Mouse (Mus musculus) midbrain, embryonic 15.5 days (tissue): Measurements from ENCODE around the gene Yif1a. TPM values are rescaled to one million over a fixed set of nuclear protein-coding genes. Genes with fewer than 3 reads are reported as not detected.

Experiments
- ATAC-seq: fragments of 200-750 bp; cut with Nextera tagmentation; replicated peaks from 2 replicates; pipeline ENCODE4 v1.8.0; 2017; ENCODE audit warnings: moderate TSS enrichment
- H3K27ac ChIP-seq: fragments of 300-500 bp; sonication (generic); 2 replicates; pipeline ENCODE4 v1.5.1; 2015; ENCODE audit warnings: mild to moderate bottlenecking, inconsistent platforms
- H3K27me3 ChIP-seq: fragments of 300-500 bp; sonication (generic); replicated peaks from 2 replicates; pipeline ENCODE4 v1.6.1; 2015; ENCODE audit warnings: inconsistent platforms
- H3K36me3 ChIP-seq: fragments of 300-500 bp; sonication (generic); replicated peaks from 2 replicates; pipeline ENCODE4 v1.6.1; 2015; ENCODE audit warnings: inconsistent platforms
- H3K4me1 ChIP-seq: fragments of 300-500 bp; sonication (generic); 2 replicates; pipeline ENCODE4 v1.6.1; 2015; ENCODE audit warnings: inconsistent platforms
- H3K4me2 ChIP-seq: fragments of 300-500 bp; sonication (generic); 2 replicates; pipeline ENCODE4 v1.6.1; 2015; ENCODE audit warnings: inconsistent platforms, mild to moderate bottlenecking, moderate library complexity
- H3K4me3 ChIP-seq: fragments of 300-500 bp; sonication (generic); 2 replicates; pipeline ENCODE4 v1.5.1; 2015; ENCODE audit warnings: mild to moderate bottlenecking, inconsistent platforms
- H3K9ac ChIP-seq: fragments of 300-500 bp; sonication (generic); 2 replicates; pipeline ENCODE4 v1.6.1; 2015; ENCODE audit warnings: mild to moderate bottlenecking, inconsistent platforms
- H3K9me3 ChIP-seq: fragments of 300-500 bp; sonication (generic); 2 replicates; pipeline ENCODE4 v1.6.1; 2016; ENCODE audit warnings: inconsistent platforms
- WGBS: fragments of 180-500 bp; shearing (Covaris S2); methylation state at CpG from one replicate; pipeline ENCODE4 v1.1.7; 2015; ENCODE audit warnings: mixed read lengths; 5-methylcytosine and 5-hydroxymethylcytosine counted together
- polyA plus RNA-seq: library from polyadenylated mRNA; unstranded; fragments of >200 nt; fragmentation: Nextera tagmentation; extraction: Ambion mirVana; gene quantifications from 2 replicates; pipeline ENCODE4 v1.2.1, GENCODE M21; 2015

Yif1a gene
- polyA plus RNA-seq, 1 experiment from 2014 or later = 43.4 TPM

DNA sequence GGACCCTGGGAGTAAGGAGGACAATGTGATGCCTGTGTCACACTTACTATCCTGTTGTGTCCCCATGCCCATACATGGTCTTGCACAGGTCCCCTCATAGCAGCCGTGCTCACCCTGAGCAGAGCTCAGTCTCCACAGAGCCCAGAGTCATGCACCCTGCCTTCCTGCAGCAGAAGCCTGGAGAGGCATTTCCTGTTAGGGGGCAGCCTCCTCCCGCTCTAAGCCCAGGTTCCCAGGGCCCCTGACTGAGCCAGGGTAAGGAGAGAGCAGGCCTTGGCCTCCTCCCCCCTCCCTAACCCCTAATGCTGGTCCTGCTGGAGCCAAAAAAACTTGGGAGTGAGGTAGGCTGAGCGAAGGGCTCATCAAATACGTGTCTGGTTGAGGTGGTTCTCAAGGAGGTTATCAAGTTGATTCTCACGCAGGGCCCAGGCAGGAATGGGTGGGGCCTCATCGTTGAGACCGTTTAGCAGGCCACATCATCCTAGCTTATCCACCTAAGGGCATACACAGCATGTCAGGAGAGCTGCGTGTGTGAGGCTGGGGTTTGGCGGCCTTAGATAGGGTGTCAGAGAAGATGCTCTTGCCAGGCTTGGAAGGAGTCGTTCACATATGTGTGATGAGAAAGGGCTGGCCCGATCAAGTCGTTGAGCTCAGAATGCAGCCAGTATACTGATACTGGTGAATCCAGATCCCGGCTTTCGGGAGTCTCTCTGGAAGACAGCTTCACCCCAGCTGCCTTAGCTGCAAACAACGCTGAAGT is 21.1 kb upstream of the Yif1a start:
- WGBS = 14% methylated on average over 15 of the region's 15 CpGs
- H3K27me3 ChIP-seq = peaks cover 26% of the 10 kb centered on the region
- no peaks in the 10 kb centered on the region for H3K36me3 ChIP-seq
- peaks cover 34% of the 10 kb centered on the region for H3K4me1 ChIP-seq
- no peak overlapping the region for H3K27ac ChIP-seq
- no peak for ATAC-seq
- 0 out of 2 replicates have a peak overlapping the region, but pooled peaks have one; percentile 37 for H3K4me3 ChIP-seq
- no peaks in the 10 kb centered on the region for H3K9me3 ChIP-seq
- H3K9ac ChIP-seq = no peak overlapping the region
- H3K4me2 ChIP-seq = peak overlapping the region; percentile 73

DNA sequence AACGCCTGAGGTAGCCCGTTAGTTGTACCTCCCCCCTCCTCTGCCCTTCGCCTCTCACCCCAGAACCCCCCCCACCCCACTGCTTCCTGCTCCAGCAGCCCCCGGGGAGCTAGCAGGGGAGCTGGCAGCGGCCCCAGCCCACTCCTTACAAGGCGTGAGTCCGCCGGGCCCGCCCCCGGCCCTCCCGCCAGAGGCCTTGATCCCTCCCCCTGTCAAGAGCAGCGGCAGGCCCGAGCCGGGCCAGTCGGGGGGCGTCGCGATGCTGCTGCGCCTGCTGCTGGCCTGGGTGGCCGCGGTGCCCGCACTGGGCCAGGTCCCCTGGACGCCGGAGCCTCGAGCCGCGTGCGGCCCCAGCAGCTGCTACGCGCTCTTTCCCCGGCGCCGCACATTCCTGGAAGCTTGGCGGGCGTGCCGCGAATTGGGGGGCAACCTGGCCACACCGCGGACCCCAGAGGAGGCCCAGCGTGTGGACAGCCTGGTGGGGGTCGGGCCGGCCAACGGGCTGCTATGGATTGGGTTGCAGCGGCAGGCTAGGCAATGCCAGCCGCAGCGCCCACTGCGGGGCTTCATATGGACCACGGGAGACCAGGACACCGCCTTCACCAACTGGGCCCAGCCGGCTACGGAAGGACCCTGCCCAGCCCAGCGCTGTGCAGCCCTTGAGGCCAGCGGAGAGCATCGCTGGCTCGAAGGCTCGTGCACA is 20.3 kb upstream of the Yif1a start, which contains the start of gene Cd248:
Gene Cd248, plus strand, starts transcription at position 212 of the 703 bp plus-strand sequence.
- H3K36me3 ChIP-seq = no peaks in the 10 kb centered on the region
- H3K9ac ChIP-seq = peak within 1 kb of the TSS; percentile 46
- peak within 1 kb of the TSS; percentile 37 for H3K4me3 ChIP-seq
- H3K4me2 ChIP-seq = peak within 1 kb of the TSS; percentile 73
- no peaks in the 10 kb centered on the region for H3K9me3 ChIP-seq
- H3K27ac ChIP-seq = no peak within 1 kb of the TSS
- peaks cover 42% of the 10 kb centered on the region for H3K4me1 ChIP-seq
- ATAC-seq = 0 out of 2 replicates have a peak, but pooled peaks have one; percentile 19
- peaks cover 26% of the 10 kb centered on the region for H3K27me3 ChIP-seq
- WGBS = under 1% methylated on average over 52 of the region's 56 CpGs

DNA sequence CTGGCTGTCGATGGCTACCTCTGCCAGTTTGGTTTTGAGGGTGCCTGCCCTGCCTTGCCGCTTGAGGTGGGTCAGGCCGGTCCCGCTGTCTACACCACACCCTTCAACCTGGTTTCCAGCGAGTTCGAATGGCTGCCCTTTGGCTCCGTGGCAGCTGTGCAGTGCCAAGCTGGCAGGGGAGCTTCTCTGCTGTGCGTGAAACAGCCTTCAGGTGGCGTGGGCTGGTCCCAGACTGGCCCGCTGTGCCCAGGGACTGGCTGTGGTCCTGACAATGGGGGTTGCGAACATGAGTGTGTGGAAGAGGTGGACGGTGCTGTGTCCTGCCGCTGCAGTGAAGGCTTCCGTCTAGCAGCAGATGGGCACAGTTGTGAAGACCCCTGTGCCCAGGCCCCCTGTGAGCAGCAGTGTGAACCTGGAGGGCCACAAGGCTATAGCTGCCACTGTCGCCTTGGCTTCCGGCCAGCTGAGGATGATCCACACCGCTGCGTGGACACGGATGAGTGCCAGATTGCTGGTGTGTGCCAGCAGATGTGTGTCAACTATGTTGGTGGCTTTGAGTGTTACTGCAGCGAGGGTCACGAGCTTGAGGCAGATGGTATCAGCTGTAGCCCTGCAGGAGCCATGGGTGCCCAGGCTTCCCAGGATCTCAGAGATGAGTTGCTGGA is 19.6 kb upstream of the Yif1a start:
- H3K36me3 ChIP-seq = no peaks in the 10 kb centered on the region
- H3K27me3 ChIP-seq = peaks cover 26% of the 10 kb centered on the region
- H3K4me1 ChIP-seq = peaks cover 42% of the 10 kb centered on the region
- WGBS = 34% methylated on average over 21 of the region's 21 CpGs
- H3K9me3 ChIP-seq = no peaks in the 10 kb centered on the region
- H3K4me2 ChIP-seq = peak overlapping the region; percentile 73
- peak overlapping the region; percentile 37 for H3K4me3 ChIP-seq
- H3K27ac ChIP-seq = no peak overlapping the region
- H3K9ac ChIP-seq = peak overlapping the region; percentile 46
- ATAC-seq = no peak

DNA sequence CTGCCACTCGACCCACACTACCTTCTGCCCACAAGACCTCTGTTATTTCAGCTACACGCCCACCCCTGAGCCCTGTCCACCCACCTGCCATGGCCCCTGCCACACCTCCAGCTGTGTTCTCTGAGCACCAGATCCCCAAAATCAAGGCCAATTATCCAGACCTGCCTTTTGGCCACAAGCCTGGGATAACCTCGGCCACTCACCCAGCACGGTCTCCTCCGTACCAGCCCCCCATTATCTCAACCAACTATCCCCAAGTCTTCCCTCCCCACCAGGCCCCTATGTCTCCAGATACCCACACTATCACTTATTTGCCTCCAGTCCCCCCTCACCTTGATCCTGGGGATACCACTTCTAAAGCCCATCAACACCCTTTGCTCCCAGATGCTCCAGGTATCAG is 18.9 kb upstream of the Yif1a start:
- Histone ChIP-seq H3K27ac (no peak overlapping the region), H3K9me3 (no peaks in the 10 kb centered on the region), H3K27me3 (peaks cover 31% of the 10 kb centered on the region), H3K9ac (no peak overlapping the region), H3K4me2 (no peak overlapping the region; the same call in 1 of the 2 replicates), H3K36me3 (no peaks in the 10 kb centered on the region), H3K4me1 (peaks cover 42% of the 10 kb centered on the region), H3K4me3 (no peak overlapping the region)
- 85% methylated on average over 5 of the region's 5 CpGs for WGBS
- ATAC-seq = no peak

DNA sequence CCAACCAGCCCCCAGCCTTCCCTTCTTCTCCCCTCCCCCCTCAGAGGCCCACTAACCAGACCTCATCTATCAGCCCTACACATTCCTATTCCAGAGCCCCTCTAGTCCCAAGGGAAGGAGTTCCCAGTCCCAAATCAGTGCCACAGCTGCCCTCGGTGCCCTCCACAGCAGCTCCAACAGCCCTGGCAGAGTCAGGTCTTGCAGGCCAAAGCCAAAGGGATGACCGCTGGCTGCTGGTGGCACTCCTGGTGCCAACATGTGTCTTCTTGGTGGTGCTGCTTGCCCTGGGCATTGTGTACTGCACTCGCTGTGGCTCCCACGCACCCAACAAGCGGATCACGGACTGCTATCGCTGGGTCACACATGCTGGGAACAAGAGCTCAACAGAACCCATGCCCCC is 18.4 kb upstream of the Yif1a start:
- Histone ChIP-seq H3K27me3 (peaks cover 34% of the 10 kb centered on the region), H3K4me2 (no peak overlapping the region; the same call in 1 of the 2 replicates), H3K27ac (no peak overlapping the region), H3K36me3 (no peaks in the 10 kb centered on the region), H3K9ac (no peak overlapping the region), H3K4me3 (no peak overlapping the region), H3K4me1 (peaks cover 42% of the 10 kb centered on the region), H3K9me3 (no peaks in the 10 kb centered on the region)
- WGBS = 85% methylated on average over 7 of the region's 7 CpGs
- ATAC-seq = no peak

DNA sequence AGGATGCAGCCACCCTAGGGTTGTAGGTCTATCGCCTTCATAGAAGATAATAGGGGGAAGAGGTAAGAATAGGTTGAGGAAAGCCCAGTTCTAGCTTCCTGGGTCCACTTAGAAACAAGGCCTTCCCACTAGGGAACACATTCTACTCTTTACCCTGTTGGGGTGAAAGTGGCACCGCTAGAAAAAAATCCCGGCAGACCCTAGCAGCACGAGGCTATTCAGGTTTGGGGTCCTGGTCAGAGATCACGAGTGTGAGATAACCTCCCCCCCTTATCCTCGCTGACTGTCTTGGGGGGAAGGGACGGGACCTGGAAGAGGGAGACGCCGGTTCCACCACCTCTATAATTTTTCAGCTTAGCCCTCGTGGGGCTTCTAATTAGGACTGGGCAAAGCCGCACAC is 17.3 kb upstream of the Yif1a start:
- H3K4me2 ChIP-seq = peak overlapping the region; percentile 83
- H3K27me3 ChIP-seq = peaks cover 37% of the 10 kb centered on the region
- peak overlapping the region; percentile 39; the same call in 1 of the 2 replicates for H3K27ac ChIP-seq
- no peaks in the 10 kb centered on the region for H3K36me3 ChIP-seq
- no peaks in the 10 kb centered on the region for H3K9me3 ChIP-seq
- WGBS = 5% methylated on average over 11 of the region's 11 CpGs
- ATAC-seq = no peak
- H3K4me3 ChIP-seq = peak overlapping the region; percentile 43
- peak overlapping the region; percentile 39 for H3K9ac ChIP-seq
- peaks cover 42% of the 10 kb centered on the region for H3K4me1 ChIP-seq

DNA sequence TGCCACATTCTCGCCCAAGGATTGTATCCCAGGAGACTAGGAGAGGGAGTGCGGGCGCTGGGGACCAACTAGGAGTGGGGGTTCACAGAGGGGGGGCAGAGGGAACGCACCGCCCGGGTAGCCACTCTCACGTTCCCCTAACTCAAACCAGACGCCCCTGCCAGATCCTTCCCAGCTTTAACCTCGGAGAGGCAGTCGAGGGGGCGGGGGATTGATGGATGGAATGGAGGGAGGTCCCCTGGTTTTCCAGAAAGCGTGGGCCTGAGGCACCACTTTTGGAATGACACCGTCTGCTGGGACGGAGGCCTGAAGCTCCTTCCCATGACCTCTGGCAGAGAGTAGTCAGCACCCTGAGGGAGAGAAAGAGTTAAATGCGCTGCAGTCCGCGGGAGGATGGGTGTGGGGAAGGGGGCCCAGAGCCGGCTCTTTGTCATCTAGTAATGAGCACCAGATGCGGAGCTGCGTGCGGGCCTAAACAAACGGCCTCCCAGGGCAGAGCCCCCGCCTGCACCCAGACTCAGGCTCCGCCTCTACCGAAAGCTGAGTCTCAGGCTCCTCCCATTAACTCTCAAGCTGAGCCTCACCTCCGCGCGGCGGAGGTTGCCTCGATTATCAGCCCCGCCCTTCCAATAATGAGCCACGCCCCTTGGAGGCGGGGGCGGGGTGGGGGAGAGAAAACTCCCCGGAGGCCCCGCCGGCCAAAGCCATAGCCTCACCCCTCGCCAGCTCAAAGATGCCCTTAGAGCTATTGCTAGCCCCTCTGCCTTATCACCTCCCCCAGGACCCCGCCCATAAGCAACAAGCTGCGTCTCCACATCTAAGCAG is 16.6 kb upstream of the Yif1a start:
- Histone ChIP-seq H3K4me2 (peak overlapping the region; percentile 83), H3K27me3 (peaks cover 37% of the 10 kb centered on the region), H3K9me3 (no peaks in the 10 kb centered on the region), H3K36me3 (no peaks in the 10 kb centered on the region), H3K9ac (peak overlapping the region; percentile 39), H3K4me3 (peak overlapping the region; percentile 43), H3K27ac (peak overlapping the region; percentile 39), H3K4me1 (peaks cover 42% of the 10 kb centered on the region)
- peak; percentile 74 for ATAC-seq
- WGBS = under 1% methylated on average over 40 of the region's 40 CpGs

DNA sequence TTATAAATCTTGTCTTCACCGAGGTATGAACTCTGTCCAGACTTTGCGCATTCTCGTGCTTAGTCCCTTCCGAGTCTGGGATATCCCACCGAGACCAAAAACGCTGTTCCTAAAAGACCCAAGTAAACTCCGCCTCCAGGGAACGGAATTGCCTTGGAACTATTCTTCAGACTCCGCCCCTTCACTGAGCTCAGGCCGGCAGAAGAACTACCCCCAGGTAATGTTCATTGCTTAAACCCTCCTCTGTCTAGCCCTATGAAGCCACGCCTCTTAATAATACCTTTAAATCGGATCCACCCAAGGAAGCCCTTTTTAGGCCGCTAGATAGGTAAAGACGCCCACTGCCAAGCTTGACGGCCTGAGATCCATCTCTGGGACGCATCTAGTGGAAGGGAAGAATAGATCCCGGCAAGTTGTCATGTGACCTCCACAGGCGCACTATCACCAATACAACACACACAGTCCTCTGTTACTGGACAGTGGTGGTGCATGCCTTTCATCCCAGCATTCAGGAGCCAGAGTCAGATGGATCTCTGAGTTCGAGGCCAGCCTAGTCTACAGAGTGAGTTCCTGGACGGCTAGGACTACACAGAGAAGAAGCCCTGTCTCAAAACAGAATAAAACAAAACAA is 15.8 kb upstream of the Yif1a start:
- H3K9ac ChIP-seq = peak overlapping the region; percentile 39; the same call in 1 of the 2 replicates
- no peaks in the 10 kb centered on the region for H3K36me3 ChIP-seq
- peaks cover 30% of the 10 kb centered on the region for H3K27me3 ChIP-seq
- peaks cover 35% of the 10 kb centered on the region for H3K4me1 ChIP-seq
- peak overlapping the region; percentile 43 for H3K4me3 ChIP-seq
- H3K9me3 ChIP-seq = no peaks in the 10 kb centered on the region
- 3% methylated on average over 20 of the region's 20 CpGs for WGBS
- H3K4me2 ChIP-seq = peak overlapping the region; percentile 83
- H3K27ac ChIP-seq = 0 out of 2 replicates have a peak overlapping the region, but pooled peaks have one; percentile 29
- peak; percentile 21; the same call in 1 of the 2 replicates for ATAC-seq

DNA sequence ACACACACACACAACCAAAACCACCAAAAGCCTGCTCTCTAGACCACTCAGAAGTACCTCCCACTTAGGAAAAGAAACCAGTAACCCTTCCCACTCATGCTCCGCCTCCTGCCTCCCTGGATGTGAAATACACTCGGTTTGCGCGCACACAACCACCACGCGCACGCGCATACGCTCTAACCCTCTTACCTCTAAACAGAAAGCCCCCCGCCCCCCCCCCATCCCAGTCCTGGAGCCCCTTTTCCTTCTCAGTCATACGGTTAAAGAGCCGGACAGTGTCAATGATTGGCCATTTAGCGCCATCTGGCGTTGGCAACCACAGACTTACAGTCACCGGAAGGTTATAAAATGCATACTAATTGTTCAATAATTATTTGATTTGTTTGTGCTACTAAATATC is 15.3 kb upstream of the Yif1a start:
- no peak for ATAC-seq
- Histone ChIP-seq H3K27me3 (peaks cover 28% of the 10 kb centered on the region), H3K4me2 (peak overlapping the region; percentile 83)

DNA sequence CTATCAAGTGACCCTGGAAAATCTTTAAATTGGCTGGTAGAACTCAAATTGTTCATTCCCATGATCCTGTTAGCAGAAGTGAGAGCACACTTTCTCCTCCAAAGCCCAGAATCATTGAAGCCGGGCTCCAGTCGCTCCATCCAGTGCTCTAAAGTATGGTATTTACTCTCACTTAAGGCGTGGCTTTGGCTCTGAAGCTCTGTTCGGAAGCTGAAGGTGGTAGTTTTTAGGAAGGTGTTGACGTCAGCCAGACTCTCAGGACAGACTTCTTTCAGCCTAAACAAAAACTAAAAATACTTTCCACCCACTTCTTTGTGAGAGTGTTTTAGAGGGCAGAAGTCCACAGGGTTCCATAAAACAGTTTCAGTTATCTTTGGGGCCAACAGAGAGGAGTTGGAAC is 14.8 kb upstream of the Yif1a start:
- H3K27ac ChIP-seq = no peak overlapping the region
- no peaks in the 10 kb centered on the region for H3K9me3 ChIP-seq
- peaks cover 26% of the 10 kb centered on the region for H3K4me1 ChIP-seq
- WGBS = 43% methylated on average over 5 of the region's 5 CpGs
- no peaks in the 10 kb centered on the region for H3K36me3 ChIP-seq
- no peak overlapping the region for H3K9ac ChIP-seq
- peaks cover 23% of the 10 kb centered on the region for H3K27me3 ChIP-seq
- H3K4me3 ChIP-seq = no peak overlapping the region
- no peak for ATAC-seq
- no peak overlapping the region for H3K4me2 ChIP-seq

More for the DNA sequence above, 15.3 kb upstream of the Yif1a start:
- Histone ChIP-seq H3K4me3 (peak overlapping the region; percentile 43), H3K9me3 (no peaks in the 10 kb centered on the region), H3K36me3 (no peaks in the 10 kb centered on the region), H3K9ac (no peak overlapping the region), H3K27ac (no peak overlapping the region), H3K4me1 (peaks cover 31% of the 10 kb centered on the region)
- 1% methylated on average over 15 of the region's 15 CpGs for WGBS

DNA sequence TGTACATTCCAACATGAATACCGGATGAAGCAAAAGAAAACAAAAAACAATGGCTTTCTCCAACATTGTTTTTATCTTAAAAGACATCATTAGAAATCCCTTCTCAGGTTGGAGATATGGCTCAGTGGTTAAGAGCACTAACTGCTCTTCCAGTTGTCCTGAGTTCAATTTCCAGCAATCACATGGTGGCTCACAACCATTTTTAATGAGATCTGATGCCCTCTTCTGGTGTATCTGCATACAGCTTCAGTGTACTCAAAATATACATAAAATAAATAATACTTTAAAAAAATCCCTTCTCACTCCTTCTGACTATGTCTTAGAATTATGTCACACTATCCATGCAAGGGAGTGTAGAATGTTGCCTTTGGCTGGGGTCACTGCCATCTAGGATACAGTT is 9.1 kb upstream of the Yif1a start:
- H3K36me3 ChIP-seq = no peaks in the 10 kb centered on the region
- no peak overlapping the region for H3K9ac ChIP-seq
- no peak for ATAC-seq
- WGBS = 91% methylated on average over 1 of the region's 1 CpGs
- H3K4me3 ChIP-seq = no peak overlapping the region
- H3K9me3 ChIP-seq = no peaks in the 10 kb centered on the region
- peaks cover 55% of the 10 kb centered on the region for H3K27me3 ChIP-seq
- no peak overlapping the region for H3K4me2 ChIP-seq
- no peak overlapping the region for H3K27ac ChIP-seq
- peaks cover 4% of the 10 kb centered on the region for H3K4me1 ChIP-seq
